Mouse (Mus musculus): Measurements from ENCODE around the gene Lrrc31. TPM values are rescaled to one million over a fixed set of nuclear protein-coding genes. Genes with fewer than 3 reads are reported as not detected.

The Lrrc31 gene
- polyA plus RNA-seq, 1 experiment from 2014 or later = not detected

DNA sequence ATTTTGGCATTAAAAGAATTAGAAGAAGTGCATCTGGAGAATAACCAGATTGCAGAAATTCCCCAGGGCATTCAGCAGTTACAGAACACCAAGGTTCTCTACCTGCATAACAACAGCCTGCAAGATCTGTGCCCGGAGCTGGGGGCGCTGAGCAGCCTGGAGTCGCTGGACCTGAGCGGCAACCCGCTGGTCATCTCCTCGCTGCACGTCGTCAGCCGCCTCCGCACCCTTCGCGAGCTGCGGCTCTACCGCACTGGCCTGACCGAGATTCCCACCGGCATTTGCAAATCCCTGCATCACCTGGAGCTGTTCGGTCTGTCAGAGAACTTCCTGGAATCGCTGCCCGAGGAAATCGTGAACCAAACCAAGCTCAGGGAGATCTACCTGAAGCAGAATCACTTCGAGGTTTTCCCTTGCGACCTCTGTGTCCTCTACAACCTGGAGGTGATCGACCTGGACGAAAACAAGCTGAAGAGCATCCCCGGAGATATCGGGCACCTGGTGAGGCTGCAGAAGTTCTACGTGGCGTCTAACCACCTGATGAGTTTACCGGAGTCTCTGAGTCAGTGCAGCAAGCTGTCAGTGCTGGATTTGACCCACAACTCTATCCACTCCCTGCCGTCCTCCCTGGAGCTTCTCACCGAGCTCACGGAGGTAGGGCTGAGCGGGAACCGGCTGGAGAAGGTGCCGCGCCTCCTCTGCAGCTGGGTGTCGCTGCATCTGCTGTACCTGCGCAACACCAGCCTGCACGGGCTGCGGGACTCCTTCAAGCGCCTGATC is 49.4 kb downstream of the Lrrc31 start:
- Histone ChIP-seq H3K4me3 (peak overlapping the region; percentile 56), H3K9me3 (replicated peaks) (no peaks in the 10 kb centered on the region), H3K4me1 (peaks cover 28% of the 10 kb centered on the region), H3K27me3 (ENCODE audit: low read depth, poor library complexity, severe bottlenecking) (peaks cover 41% of the 10 kb centered on the region), H3K27ac (no peak overlapping the region), H3K36me3 (no peaks in the 10 kb centered on the region)
- DNase-seq (ENCODE audit: low spot score) = peak; percentile 61
- WGBS = under 1% methylated on average over 41 of the region's 41 CpGs

DNA sequence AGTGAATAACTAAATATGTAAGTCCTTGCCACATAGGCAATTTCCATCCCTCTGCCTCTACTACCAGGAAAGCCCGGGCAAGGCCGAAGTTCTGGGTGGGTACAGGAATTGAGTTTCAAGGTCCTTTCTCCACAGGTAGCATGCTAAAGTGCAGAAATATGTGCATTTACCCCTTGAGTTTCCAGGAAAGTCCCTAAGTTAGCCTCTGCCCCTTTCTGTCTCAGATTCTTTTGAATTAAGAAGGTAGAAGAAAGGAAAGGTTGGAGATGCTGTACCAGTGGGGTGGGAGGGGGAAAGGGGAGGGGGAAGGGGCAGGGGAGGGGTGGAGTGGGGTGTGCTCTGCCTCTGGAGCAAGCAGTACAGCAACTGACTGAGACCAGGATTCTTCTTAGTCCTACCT is 51.2 kb downstream of the Lrrc31 start:
- H3K4me3 ChIP-seq = no peak overlapping the region
- WGBS = 87% methylated on average over 2 of the region's 2 CpGs

DNA sequence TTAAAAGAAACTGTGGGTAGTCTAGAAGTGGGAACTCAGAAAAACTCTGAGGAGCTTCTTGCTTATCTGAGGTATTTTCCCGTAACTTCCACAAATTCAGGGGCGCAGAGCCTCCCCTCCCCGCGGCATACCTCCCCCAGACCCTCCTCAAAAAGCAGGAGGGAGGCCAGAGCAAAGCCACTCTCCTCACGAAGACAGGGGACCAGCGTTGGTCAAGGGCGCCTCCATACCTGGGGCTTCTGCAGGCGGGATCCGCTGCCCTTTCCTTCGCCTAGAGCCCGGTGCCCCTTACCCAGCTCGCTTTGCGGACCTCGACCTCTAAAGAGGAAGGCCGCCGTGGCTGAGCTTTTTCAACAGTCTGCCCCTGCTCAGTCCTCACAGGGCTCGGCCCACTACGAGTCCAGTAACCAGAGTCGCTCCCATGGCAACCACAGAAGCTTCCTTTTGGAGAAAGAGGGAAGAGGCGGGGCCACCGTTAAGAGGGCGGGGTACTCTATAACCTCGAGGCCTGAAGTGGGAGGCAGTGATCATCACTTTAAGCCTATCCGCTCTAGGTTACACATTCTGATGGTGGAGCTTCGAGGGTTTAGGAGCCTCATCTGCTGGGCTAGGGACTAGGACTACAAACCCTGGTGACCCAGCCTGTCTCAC is 52.1 kb downstream of the Lrrc31 start, which contains the start of gene Lrrc34:
Gene Lrrc34, minus strand, starts transcription at position 430 of the 651 bp plus-strand sequence.
- peak; percentile 80 for DNase-seq (ENCODE audit: low spot score)
- Histone ChIP-seq H3K36me3 (no peaks in the 10 kb centered on the region), H3K27ac (peak within 1 kb of the TSS; percentile 68; the same call in 1 of the 2 replicates), H3K4me1 (peaks cover 28% of the 10 kb centered on the region), H3K4me3 (peak within 1 kb of the TSS; percentile 55), H3K9me3 (replicated peaks) (no peaks in the 10 kb centered on the region), H3K27me3 (ENCODE audit: low read depth, poor library complexity, severe bottlenecking) (peaks cover 41% of the 10 kb centered on the region)
- WGBS = 2% methylated on average over 25 of the region's 25 CpGs

More for the DNA sequence above, 51.2 kb downstream of the Lrrc31 start:
- H3K27me3 ChIP-seq (ENCODE audit: low read depth, poor library complexity, severe bottlenecking) = peaks cover 41% of the 10 kb centered on the region
- no peaks in the 10 kb centered on the region for H3K36me3 ChIP-seq
- no peak for DNase-seq (ENCODE audit: low spot score)
- H3K4me1 ChIP-seq = peaks cover 28% of the 10 kb centered on the region
- H3K27ac ChIP-seq = no peak overlapping the region
- H3K9me3 ChIP-seq (replicated peaks) = no peaks in the 10 kb centered on the region

DNA sequence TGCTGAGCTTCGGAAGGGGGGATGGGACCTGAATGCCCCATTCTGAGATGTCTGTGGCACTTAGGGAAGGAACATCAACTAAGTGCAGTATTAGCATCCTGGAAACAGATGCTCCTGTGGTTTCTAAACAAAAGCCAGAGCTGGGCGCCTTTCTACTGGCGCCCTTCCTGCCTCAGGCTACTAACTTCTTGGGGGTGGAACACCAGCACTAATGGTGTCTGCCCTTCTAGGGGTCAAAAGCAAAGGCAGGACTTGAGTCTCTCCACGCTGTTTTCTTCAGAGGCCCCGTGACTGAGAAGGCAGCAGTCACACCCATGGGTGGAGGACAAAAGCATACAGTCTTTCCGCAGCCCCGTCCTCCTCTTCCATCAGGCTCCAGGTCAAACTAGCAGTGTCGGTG is 52.9 kb downstream of the Lrrc31 start:
- Histone ChIP-seq H3K27me3 (ENCODE audit: low read depth, poor library complexity, severe bottlenecking) (peaks cover 40% of the 10 kb centered on the region), H3K4me1 (peaks cover 25% of the 10 kb centered on the region), H3K27ac (no peak overlapping the region), H3K4me3 (peak overlapping the region; percentile 55), H3K36me3 (no peaks in the 10 kb centered on the region), H3K9me3 (replicated peaks) (no peaks in the 10 kb centered on the region)
- 53% methylated on average over 8 of the region's 8 CpGs for WGBS
- no peak for DNase-seq (ENCODE audit: low spot score)

DNA sequence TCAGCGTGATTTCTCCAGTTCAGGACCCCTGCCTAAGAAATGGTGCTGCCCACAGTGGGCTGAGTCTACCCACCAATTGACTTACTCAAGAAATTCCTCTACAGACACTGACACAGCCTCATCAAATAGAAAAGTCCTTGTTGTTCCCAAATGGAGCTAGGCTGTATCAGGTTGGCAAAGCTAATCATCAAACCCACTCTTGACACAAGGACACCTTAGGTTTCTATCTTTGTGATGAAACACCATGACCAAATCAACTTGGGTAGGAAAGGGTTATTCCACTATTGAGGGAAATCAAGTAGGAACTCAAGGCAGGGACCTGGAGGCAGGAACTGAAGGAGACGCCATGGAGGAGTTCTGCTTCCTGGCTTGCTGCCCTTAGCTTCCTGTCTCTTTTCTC is 55.4 kb downstream of the Lrrc31 start, which contains the start of gene Lrriq4:
Gene Lrriq4, plus strand, starts transcription at position 301 of the 400 bp plus-strand sequence.
- Histone ChIP-seq H3K4me1 (peaks cover 13% of the 10 kb centered on the region), H3K36me3 (no peaks in the 10 kb centered on the region), H3K27me3 (ENCODE audit: low read depth, poor library complexity, severe bottlenecking) (peaks cover 14% of the 10 kb centered on the region), H3K27ac (no peak within 1 kb of the TSS), H3K4me3 (no peak within 1 kb of the TSS), H3K9me3 (replicated peaks) (no peaks in the 10 kb centered on the region)
- no peak for DNase-seq (ENCODE audit: low spot score)
- 82% methylated on average over 2 of the region's 2 CpGs for WGBS

DNA sequence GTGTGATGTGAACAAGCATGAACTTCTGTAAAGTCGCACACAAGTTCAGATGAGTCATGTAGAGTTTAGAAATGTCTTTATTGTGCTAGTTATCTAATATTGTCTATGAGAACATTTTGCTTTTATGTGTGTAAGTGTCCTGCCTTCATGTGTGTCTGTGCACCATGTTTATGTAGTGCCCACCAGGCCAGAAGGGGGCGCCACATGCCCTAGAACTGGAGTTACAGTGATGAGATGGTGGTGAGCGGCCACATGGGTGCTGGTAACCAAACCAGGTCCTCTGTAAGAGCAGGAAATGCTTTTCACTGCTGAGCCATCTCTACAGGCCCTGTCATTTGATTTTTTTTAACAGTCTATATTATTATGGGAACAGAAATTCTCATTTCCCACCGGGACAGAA is 64.0 kb downstream of the Lrrc31 start:
- Histone ChIP-seq H3K27me3 (ENCODE audit: low read depth, poor library complexity, severe bottlenecking) (no peaks in the 10 kb centered on the region), H3K4me1 (no peaks in the 10 kb centered on the region), H3K27ac (no peak overlapping the region), H3K4me3 (no peak overlapping the region), H3K36me3 (no peaks in the 10 kb centered on the region), H3K9me3 (replicated peaks) (no peaks in the 10 kb centered on the region)
- no peak for DNase-seq (ENCODE audit: low spot score)
- 85% methylated on average over 4 of the region's 4 CpGs for WGBS

DNA sequence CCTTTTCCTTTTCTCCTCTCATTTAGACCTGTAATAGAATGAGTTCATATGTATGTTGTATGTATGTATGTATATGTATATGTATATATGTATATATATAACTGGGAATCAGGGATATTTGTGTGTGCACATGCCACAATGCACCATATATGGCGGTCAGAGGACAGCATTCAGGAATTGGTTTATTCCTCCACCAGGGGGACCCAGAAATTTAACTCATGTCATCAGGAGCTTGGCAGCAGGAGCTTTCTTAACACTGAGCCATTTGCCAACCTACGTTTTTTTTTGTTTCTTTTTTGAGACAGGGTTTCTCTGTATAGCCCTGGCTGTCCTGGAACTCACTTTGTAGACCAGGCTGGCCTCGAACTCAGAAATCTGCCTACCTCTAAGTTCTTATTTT is 66.0 kb downstream of the Lrrc31 start:
- Histone ChIP-seq H3K4me1 (no peaks in the 10 kb centered on the region), H3K9me3 (replicated peaks) (no peaks in the 10 kb centered on the region), H3K36me3 (no peaks in the 10 kb centered on the region), H3K4me3 (no peak overlapping the region), H3K27ac (no peak overlapping the region), H3K27me3 (ENCODE audit: low read depth, poor library complexity, severe bottlenecking) (no peaks in the 10 kb centered on the region)
- no peak for DNase-seq (ENCODE audit: low spot score)
- WGBS = 66% methylated on average over 3 of the region's 3 CpGs

Other genes starting within 250 kb of the Lrrc31 start
- gene Mecom, start 151.8 kb downstream of the Lrrc31 start, polyA plus RNA-seq (2016; fragmentation: Nextera tagmentation; extraction: Ambion mirVana) = 167 and 217 TPM in 2 replicates
- gene Actrt3, start 99.9 kb downstream of the Lrrc31 start, polyA plus RNA-seq (2016; fragmentation: Nextera tagmentation; extraction: Ambion mirVana) = 0.08 TPM in 1 of 2 replicates, not detected in the other
- gene Mynn, start 97.8 kb downstream of the Lrrc31 start, polyA plus RNA-seq (2016; fragmentation: Nextera tagmentation; extraction: Ambion mirVana) = 27.1 and 32.2 TPM in 2 replicates
- gene Lrriq4, start 55.3 kb downstream of the Lrrc31 start, polyA plus RNA-seq (2016; fragmentation: Nextera tagmentation; extraction: Ambion mirVana) = not detected in 2 replicates
- 1.9 and 2.8 TPM in 2 replicates for gene Lrrc34, start 52.0 kb downstream of the Lrrc31 start, polyA plus RNA-seq (2016; fragmentation: Nextera tagmentation; extraction: Ambion mirVana)
- not detected in 2 replicates for gene Samd7, start 46.5 kb upstream of the Lrrc31 start, polyA plus RNA-seq (2016; fragmentation: Nextera tagmentation; extraction: Ambion mirVana)
- gene Sec62, start 93.0 kb upstream of the Lrrc31 start, polyA plus RNA-seq (2016; fragmentation: Nextera tagmentation; extraction: Ambion mirVana) = 39.1 and 47.0 TPM in 2 replicates
- gene Gpr160, start 156.1 kb upstream of the Lrrc31 start, polyA plus RNA-seq (2016; fragmentation: Nextera tagmentation; extraction: Ambion mirVana) = 0.16 and 0.45 TPM in 2 replicates

Measured in limb, embryonic 10.5 days (tissue).